Mouse (Mus musculus) small intestine, adult 2 months (tissue): ENCODE measurements around the gene Fam71e2.

Experiments used
- CTCF ChIP-seq: fragments of 200-500 bp; IDR thresholded peaks from 2 replicates; pipeline ENCODE4 v1.5.1; 2012; ENCODE audit warnings: low read depth, mild to moderate bottlenecking, control low read depth, inconsistent platforms, low read length, moderate library complexity, mixed read lengths; ENCODE audit not compliant: insufficient replicate concordance, insufficient read length; ENCODE audit errors: extremely low read depth
- POLR2A ChIP-seq: fragments of 200-500 bp; IDR thresholded peaks from 2 replicates; pipeline ENCODE4 v1.6.1; 2012; ENCODE audit warnings: low read depth, mild to moderate bottlenecking, control low read depth, inconsistent platforms, low read length, moderate library complexity

DNA sequence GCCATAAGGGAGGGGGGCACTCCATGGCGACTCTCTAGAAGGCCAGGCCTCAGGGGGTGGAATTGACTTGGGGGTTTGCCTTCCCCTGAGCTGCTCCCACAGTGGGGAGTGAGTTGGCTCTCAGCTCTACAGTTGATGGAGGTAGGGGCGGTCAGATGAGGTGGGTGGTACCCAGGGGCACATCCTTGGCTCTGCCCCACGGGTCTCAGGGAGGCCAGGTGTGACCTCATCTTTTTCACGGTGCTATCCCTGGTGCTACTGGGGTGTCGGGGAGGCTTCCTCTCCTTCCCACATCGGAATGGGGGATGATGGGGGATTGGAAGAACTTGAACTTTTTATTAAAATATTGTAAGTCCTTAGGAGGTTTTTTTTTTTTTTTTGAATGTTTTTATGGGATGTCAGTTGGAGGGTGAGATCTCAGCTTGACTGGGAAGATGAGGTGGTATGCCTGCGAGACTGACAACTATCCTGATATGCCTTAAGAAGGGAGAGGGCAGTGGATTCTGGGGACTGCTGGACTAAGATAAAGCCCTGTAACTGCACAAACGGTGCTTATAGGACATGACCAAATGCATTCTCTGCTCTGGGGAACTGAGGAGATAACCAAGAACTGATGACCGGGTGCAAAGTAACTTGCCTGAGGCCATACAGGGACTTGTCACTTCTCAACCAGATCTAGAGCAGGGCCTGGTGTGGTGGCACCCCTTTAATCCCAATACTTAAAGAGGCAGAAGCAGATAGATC is 23.8 kb downstream of the Fam71e2 start:
- TF ChIP-seq POLR2A (no peak), CTCF (no peak)
